Mouse (Mus musculus) myocyte (in vitro differentiated cells): ENCODE results near the gene Tgfbr1. TPM values are rescaled to one million over a fixed set of nuclear protein-coding genes. Genes with fewer than 3 reads are reported as not detected.

ENCODE experiments used
- H3K27me3 ChIP-seq: one replicate; pipeline ENCODE4 v1.6.1; 2011; ENCODE audit not compliant: control insufficient read depth, insufficient read depth, insufficient read length
- H3K36me3 ChIP-seq: one replicate; pipeline ENCODE4 v1.6.1; 2011; ENCODE audit not compliant: control insufficient read depth, insufficient read depth
- H3K4me2 ChIP-seq: one replicate; pipeline ENCODE4 v1.6.1; 2011; ENCODE audit warnings: low read depth, control low read depth
- H3K4me3 ChIP-seq: one replicate; pipeline ENCODE4 v1.5.1; 2011; ENCODE audit warnings: mild to moderate bottlenecking, control low read depth, moderate library complexity
- H3K79me2 ChIP-seq: one replicate; pipeline ENCODE4 v1.6.1; 2011; ENCODE audit not compliant: control insufficient read depth, insufficient read depth
- H3ac ChIP-seq: one replicate; pipeline ENCODE4 v1.6.1; 2011; ENCODE audit not compliant: control insufficient read depth, insufficient read length
- CEBPB ChIP-seq: IDR thresholded peaks from 2 replicates; pipeline ENCODE4 v1.6.1; 2011; ENCODE audit warnings: mild to moderate bottlenecking, moderate library complexity; ENCODE audit not compliant: poor library complexity, insufficient read depth, severe bottlenecking
- E2F4 ChIP-seq: IDR thresholded peaks from one replicate; pipeline ENCODE4 v1.6.1; 2011; ENCODE audit warnings: mild to moderate bottlenecking, control low read depth, moderate library complexity; ENCODE audit not compliant: insufficient read depth
- MAX ChIP-seq: IDR thresholded peaks from one replicate; pipeline ENCODE4 v1.6.1; 2011; ENCODE audit warnings: low read depth, mild to moderate bottlenecking, control low read depth
- MYOD1 ChIP-seq, 3 experiments: IDR thresholded peaks; one replicate each; pipeline ENCODE4 v1.6.1; 2011; ENCODE audit warnings: control low read depth in 2 of 3, low read depth in 2 of 3, mild to moderate bottlenecking in 2 of 3, moderate library complexity in 1 of 3; ENCODE audit not compliant: insufficient read length in 2 of 3, control insufficient read depth in 1 of 3
- MYOG ChIP-seq, 3 experiments: IDR thresholded peaks; one replicate each; pipeline ENCODE4 v1.6.1; 2011; ENCODE audit warnings: control low read depth in 2 of 3, low read depth in 2 of 3, mild to moderate bottlenecking in 2 of 3; ENCODE audit not compliant: insufficient read length in 2 of 3, control insufficient read depth in 1 of 3, insufficient read depth in 1 of 3
- POLR2A ChIP-seq: IDR thresholded peaks from one replicate; pipeline ENCODE4 v1.6.1; 2011; ENCODE audit warnings: low read depth, mild to moderate bottlenecking, control low read depth, moderate library complexity; ENCODE audit not compliant: insufficient read length
- POLR2AphosphoS2 ChIP-seq: IDR thresholded peaks from one replicate; pipeline ENCODE4 v1.6.1; 2011; ENCODE audit warnings: low read depth, control low read depth; ENCODE audit not compliant: insufficient read length
- REST ChIP-seq: IDR thresholded peaks from one replicate; pipeline ENCODE4 v1.6.1; 2011; ENCODE audit warnings: mild to moderate bottlenecking, control low read depth, moderate library complexity; ENCODE audit not compliant: insufficient read depth, insufficient read length
- SRF ChIP-seq: IDR thresholded peaks from one replicate; pipeline ENCODE4 v1.6.1; 2011; ENCODE audit warnings: low read depth; ENCODE audit not compliant: control insufficient read depth, insufficient read length
- TCF12 ChIP-seq: IDR thresholded peaks from one replicate; pipeline ENCODE4 v1.6.1; 2011; ENCODE audit warnings: mild to moderate bottlenecking, control low read depth; ENCODE audit not compliant: poor library complexity, insufficient read depth, severe bottlenecking
- TCF3 ChIP-seq: IDR thresholded peaks from one replicate; pipeline ENCODE4 v1.6.1; 2011; ENCODE audit warnings: low read depth, control low read depth; ENCODE audit not compliant: insufficient read length
- USF1 ChIP-seq: IDR thresholded peaks from one replicate; pipeline ENCODE4 v1.6.1; 2011; ENCODE audit warnings: low read depth, mild to moderate bottlenecking, control low read depth, moderate library complexity
- polyA plus RNA-seq: library from polyadenylated mRNA; unstranded; fragments of >200 nt; fragmentation: generic; extraction: Trizol; gene quantifications from one replicate; pipeline ENCODE4 v1.2.1, GENCODE M21; 2012; ENCODE audit warnings: missing spikeins

Tgfbr1 gene
- polyA plus RNA-seq, 1 experiment = 2.7 TPM

GRCm38 (mm10) chr4:47422194-47422593 is 69.2 kb downstream of the Tgfbr1 start:
- no peak overlapping the region for H3ac ChIP-seq
- TF ChIP-seq SRF = no peak
- no peak for TF ChIP-seq E2F4
- TF ChIP-seq USF1 = no peak
- no peak for TF ChIP-seq MAX
- TF ChIP-seq POLR2A = no peak
- H3K36me3 ChIP-seq = no peaks in the 10 kb centered on the region
- no peaks in the 10 kb centered on the region for H3K79me2 ChIP-seq
- H3K4me3 ChIP-seq = no peak overlapping the region
- no peak overlapping the region for H3K4me2 ChIP-seq
- H3K27me3 ChIP-seq = peaks cover 14% of the 10 kb centered on the region

GRCm38 (mm10) chr4:47422946-47423345 is 69.9 kb downstream of the Tgfbr1 start:
- Histone ChIP-seq H3K79me2 (no peaks in the 10 kb centered on the region), H3K4me3 (no peak overlapping the region), H3ac (no peak overlapping the region), H3K27me3 (peaks cover 14% of the 10 kb centered on the region), H3K4me2 (no peak overlapping the region), H3K36me3 (no peaks in the 10 kb centered on the region)
- TF ChIP-seq MYOG (IDR thresholded peaks at IDR 0.05; ENCODE audit: control insufficient read depth in 1 of 3, insufficient read depth in 1 of 3, insufficient read length in 2 of 3, low read depth in 2 of 3) (no peak), CEBPB (no peak), POLR2A (no peak), TCF3 (no peak), E2F4 (no peak), REST (no peak), TCF12 (no peak), POLR2AphosphoS2 (no peak), SRF (no peak), MYOD1 (IDR thresholded peaks at IDR 0.05; ENCODE audit: control insufficient read depth in 1 of 3, insufficient read length in 2 of 3, low read depth in 2 of 3) (no peak), MAX (no peak), USF1 (no peak)

- Histone ChIP-seq H3K4me3 (no peak overlapping the region), H3K4me2 (no peak overlapping the region), H3K27me3 (peaks cover 14% of the 10 kb centered on the region), H3K36me3 (no peaks in the 10 kb centered on the region), H3K79me2 (no peaks in the 10 kb centered on the region), H3ac (no peak overlapping the region)
- no peak for TF ChIP-seq MYOD1 (IDR thresholded peaks at IDR 0.05; ENCODE audit: control insufficient read depth in 1 of 3, insufficient read length in 2 of 3, low read depth in 2 of 3)
- no peak for TF ChIP-seq TCF3
- TF ChIP-seq POLR2AphosphoS2 = no peak
- no peak for TF ChIP-seq TCF12
- TF ChIP-seq SRF = no peak
- no peak for TF ChIP-seq USF1
These were observed 71.4 kb downstream of the Tgfbr1 start for GRCm38 (mm10) chr4:47424376-47424775.

- Histone ChIP-seq H3K4me2 (no peak overlapping the region), H3K36me3 (no peaks in the 10 kb centered on the region), H3K79me2 (no peaks in the 10 kb centered on the region), H3ac (no peak overlapping the region), H3K4me3 (no peak overlapping the region), H3K27me3 (peaks cover 14% of the 10 kb centered on the region)
- TF ChIP-seq E2F4 (no peak), TCF12 (no peak), USF1 (no peak), CEBPB (no peak), MYOD1 (IDR thresholded peaks at IDR 0.05; ENCODE audit: control insufficient read depth in 1 of 3, insufficient read length in 2 of 3, low read depth in 2 of 3) (no peak), MAX (no peak), TCF3 (no peak), POLR2AphosphoS2 (no peak), MYOG (IDR thresholded peaks at IDR 0.05; ENCODE audit: control insufficient read depth in 1 of 3, insufficient read depth in 1 of 3, insufficient read length in 2 of 3, low read depth in 2 of 3) (no peak), SRF (no peak), POLR2A (no peak), REST (no peak)
These were observed 72.3 kb downstream of the Tgfbr1 start for GRCm38 (mm10) chr4:47425247-47425830.

- no peaks in the 10 kb centered on the region for H3K79me2 ChIP-seq
- H3K4me2 ChIP-seq = no peak overlapping the region
- no peak overlapping the region for H3K4me3 ChIP-seq
- no peak for TF ChIP-seq POLR2AphosphoS2
- TF ChIP-seq MYOD1 (IDR thresholded peaks at IDR 0.05; ENCODE audit: control insufficient read depth in 1 of 3, insufficient read length in 2 of 3, low read depth in 2 of 3) = no peak
- no peak for TF ChIP-seq E2F4
- no peak for TF ChIP-seq TCF3
- TF ChIP-seq MAX = no peak
- TF ChIP-seq SRF = no peak
- TF ChIP-seq TCF12 = no peak
- TF ChIP-seq MYOG (IDR thresholded peaks at IDR 0.05; ENCODE audit: control insufficient read depth in 1 of 3, insufficient read depth in 1 of 3, insufficient read length in 2 of 3, low read depth in 2 of 3) = no peak
- TF ChIP-seq REST = no peak
- no peak for TF ChIP-seq CEBPB
- no peak for TF ChIP-seq POLR2A
- TF ChIP-seq USF1 = no peak
- peaks cover 8% of the 10 kb centered on the region for H3K27me3 ChIP-seq
- H3K36me3 ChIP-seq = no peaks in the 10 kb centered on the region
- no peak overlapping the region for H3ac ChIP-seq
These were observed 74.6 kb downstream of the Tgfbr1 start for GRCm38 (mm10) chr4:47427606-47428005.
